Mouse (Mus musculus): ENCODE data around the gene Hmga2. TPM values are rescaled to one million over a fixed set of nuclear protein-coding genes. Genes with fewer than 3 reads are reported as not detected.
"Not testable (repeated sequence)": the region's sequence is repeated elsewhere in the genome, so short reads cannot be mapped to it uniquely, and the experiment has no call there.

The Hmga2 gene
- total RNA-seq, 1 experiment from 2014 or later, result 6.5 TPM

DNA sequence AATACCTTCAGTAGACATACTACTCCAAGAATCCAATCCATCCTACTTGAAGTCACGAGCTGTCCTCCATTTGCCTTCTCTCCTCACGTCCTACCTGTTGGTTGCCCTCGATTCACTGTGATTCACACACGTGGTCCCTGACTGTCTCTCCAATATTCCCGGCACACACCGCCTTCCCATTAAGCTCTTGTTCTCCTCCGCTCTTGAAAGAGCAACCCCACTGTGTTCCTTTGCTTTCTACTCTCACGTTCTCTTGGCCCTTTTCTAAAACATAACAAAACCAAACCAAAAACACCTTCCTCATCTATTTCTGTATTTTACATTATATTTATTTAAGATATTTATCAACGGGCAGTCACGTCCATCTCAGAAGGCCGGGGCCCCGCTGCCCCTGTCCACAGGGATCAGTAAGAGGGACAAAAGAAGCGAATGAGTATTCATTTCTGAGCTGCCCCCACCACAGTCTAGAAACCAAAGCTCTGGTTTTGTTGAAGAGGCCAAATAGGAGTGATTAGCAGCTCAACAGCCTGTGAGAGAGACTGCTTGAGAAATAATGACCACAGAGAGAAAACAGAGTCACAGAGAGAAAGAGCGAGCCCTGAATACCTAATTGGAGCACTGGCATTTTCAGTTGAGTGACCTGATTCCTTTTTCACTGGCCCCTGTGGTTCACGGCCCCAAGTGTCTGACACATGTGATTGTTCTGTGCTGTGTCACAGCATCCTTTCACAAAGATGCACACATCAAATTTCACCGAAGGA lies 131.5 kb downstream of the Hmga2 start:
- no peak for DNase-seq

DNA sequence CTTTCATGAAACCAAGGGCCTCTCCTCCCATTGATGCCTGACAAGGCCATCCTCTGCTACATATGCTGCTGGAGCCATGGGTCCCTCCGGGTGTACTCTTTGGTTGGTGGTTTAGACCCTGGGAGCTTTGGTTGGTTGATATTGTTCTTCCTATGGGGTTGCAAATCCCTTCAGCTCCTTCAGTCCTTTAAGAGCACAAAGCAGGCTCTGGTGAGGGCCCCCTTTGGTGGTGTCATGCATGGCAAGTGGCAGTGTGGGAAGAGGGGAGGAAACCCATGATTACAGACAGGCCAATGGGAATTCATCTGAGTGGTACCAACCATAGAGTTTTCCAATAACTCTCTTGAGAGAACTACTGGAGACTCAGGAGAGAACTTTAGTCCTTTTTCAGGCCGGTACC lies 136.4 kb downstream of the Hmga2 start:
- DNase-seq, result not testable (repeated sequence)

DNA sequence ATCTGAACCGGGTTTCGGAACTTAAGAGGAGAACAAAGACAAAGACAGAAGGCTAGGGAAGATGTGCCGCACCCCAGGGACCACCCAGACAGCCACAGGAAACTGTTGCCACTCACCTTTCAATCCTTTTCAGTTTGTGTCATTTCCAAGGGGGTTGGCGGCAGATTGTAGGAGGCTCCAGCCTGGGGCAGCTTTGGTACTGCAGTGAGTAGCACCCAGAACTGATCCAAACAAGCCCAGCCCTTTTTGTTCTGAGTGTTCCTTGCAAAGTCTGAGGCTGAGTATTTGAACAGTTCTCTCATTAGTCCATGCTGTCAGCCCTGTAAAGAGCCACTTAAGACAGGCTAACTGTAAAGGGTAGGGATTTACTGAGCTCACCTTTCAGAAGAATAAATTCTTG lies 136.9 kb downstream of the Hmga2 start:
- no peak for DNase-seq

GRCm38 (mm10) chr10:120338841-120339240 lies 137.4 kb downstream of the Hmga2 start:
- no peak for DNase-seq

DNA sequence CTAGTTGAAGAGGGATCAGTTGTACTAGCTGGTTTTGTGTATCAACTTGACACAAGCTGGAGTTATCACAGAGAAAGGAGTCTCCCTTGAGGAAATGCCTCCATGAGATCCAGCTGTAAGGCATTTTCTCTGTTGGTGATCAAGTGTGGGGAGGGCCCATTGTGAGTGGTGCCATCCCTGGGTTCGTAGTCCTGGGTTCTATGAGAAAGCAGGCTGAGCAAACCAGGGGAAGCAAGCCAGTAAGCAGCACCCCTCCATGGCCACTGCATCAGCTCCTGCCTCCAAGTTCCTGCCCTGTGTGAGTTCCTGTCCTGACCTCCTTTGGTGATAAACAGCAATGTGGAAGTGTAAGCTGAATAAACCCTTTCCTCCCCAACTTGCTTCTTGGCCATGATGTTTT lies 137.8 kb downstream of the Hmga2 start:
- not testable (repeated sequence) for DNase-seq

DNA sequence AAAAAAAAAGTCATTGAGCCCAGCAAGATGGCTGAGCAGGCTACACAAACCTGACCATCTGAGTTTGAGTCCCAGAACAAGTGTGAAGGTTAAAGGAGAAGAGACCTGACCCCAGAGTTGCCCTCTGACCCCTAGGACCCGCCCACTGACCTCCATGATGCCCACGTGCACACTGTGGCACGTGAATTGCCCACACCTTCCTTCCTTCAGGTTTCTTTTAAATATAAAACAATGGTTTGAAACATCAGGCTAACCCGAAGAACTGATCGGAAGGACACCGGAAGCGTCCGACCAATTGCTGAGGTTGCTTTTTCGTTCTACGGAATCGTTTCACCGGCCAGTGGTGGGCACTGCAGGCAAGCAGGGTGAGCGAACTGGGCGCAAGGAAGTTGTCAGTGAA lies 148.3 kb downstream of the Hmga2 start:
- no peak for DNase-seq

- no peak for DNase-seq
Observed at GRCm38 (mm10) chr10:120323584-120324203, 152.6 kb downstream of the Hmga2 start.

DNA sequence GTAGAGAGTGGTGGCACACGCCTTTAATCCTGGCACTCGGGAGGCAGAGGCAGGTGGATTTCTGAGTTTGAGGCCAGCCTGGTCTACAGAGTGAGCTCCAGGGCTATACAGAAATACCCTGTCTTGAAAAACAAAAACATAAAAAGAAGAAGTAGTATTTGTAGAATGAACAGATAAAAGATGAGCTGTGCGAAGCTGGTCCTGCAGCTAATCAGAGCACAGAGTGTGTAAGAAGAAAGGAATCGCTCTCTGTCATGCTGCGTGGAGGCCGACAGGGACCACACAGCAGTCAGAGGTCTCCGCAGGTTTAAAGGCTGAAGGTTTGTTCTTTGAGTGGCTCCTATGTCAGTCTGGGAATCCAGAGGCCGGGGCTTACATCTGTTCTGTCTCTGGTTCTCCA lies 153.5 kb downstream of the Hmga2 start:
- DNase-seq, result no peak

DNA sequence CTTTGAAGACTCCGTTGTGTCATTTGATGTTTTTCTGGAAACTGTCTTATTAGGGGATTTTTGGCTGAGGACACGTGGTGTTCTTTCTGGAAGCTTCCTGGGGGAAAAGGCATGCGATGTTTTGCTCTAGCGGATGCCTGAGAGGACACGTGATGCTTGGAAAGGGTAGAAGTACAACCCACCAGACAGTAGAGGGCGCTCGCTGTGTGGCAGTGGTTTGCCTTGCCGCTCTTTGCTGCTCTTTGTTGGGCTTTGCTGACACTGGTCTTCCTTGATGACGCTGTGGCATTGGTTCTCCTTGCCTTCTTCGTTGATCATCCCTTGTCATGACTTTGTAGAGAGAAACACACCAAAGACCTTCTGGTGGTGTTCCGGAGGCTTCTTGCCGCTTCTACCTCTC lies 156.7 kb downstream of the Hmga2 start:
- DNase-seq, result no peak

Small RNA genes within 50 kb of the gene (microRNA-seq; reads per million reads assigned to microRNA genes)
- gene Mir763, result 0 reads per million in 2 experiments

Other genes starting within 250 kb of the Hmga2 start
- 30.3 and 37.1 TPM in 2 replicates for gene Llph, start 249.4 kb downstream of the Hmga2 start, total RNA-seq (2021)